Mouse (Mus musculus): Measurements from ENCODE around the gene Tead1.

DNA sequence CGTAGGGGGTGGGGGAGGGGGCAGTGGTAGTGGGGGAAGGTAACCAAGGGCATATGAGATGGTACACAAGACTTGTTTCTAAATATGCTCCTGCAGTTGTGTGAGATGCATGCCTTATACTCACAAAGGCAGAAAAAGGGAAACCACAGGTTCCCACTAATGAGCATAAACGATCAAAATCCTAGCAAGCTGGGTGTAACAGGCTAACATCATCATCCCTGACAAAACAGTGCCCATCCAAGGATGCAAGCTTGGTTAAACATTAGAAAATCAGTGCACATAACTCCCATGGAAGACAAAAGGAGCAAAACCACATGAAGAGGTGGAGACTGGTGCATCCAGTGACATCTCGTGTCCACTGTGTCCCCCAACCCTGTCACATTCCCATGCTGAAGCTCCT, 233.9 kb downstream of the Tead1 start:
- TF ChIP-seq POLR2A (IDR thresholded peaks at IDR 0.05; ENCODE audit: control insufficient read depth, low read depth, low read length): no peak
- no peak for TF ChIP-seq CTCF (IDR thresholded peaks at IDR 0.05; ENCODE audit: control insufficient read depth, insufficient read depth, insufficient replicate concordance, low read depth, low read length)

Data from testis, adult 2 months (tissue).